Mouse (Mus musculus): ENCODE results near the gene Klhl36.

DNA sequence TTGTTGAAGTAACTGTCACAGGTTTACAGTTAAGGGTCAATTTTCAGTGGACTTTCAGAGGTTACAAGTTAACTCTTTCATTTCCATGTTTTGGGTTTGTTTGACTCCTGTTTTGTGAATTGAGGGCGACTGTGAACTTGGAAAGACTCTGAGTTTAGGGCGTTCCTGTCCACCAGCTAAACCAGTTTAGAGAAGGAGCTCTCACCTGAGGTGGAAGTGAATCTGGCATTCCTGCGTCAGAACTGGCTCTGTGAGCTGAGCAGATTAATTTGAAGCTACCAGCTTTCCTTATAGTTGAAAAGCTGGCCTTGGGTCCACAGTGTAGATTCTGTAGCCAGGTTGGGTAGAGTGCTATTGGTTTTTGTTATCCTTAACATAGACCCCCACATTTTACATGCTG is 51.1 kb downstream of the Klhl36 start:
- TF ChIP-seq CTCF (IDR thresholded peaks at IDR 0.05; ENCODE audit: low read depth) (no peak), EP300 (IDR thresholded peaks at IDR 0.05; ENCODE audit: low read depth) (no peak)

Measured in heart, postnatal 0 days (tissue).